Mouse (Mus musculus): Measurements from ENCODE around the gene Ptprh. TPM values are rescaled to one million over a fixed set of nuclear protein-coding genes. Genes with fewer than 3 reads are reported as not detected.

The Ptprh gene
- not detected in 2 replicates for polyA plus RNA-seq (2015; fragmentation: Nextera tagmentation; extraction: Ambion mirVana)

- Histone ChIP-seq H3K27ac (replicated peaks) (no peak within 1 kb of the TSS), H3K9me3 (replicated peaks) (no peaks in the 10 kb centered on the region), H3K9ac (no peak within 1 kb of the TSS), H3K4me3 (replicated peaks) (no peak within 1 kb of the TSS), H3K4me1 (no peaks in the 10 kb centered on the region), H3K27me3 (no peaks in the 10 kb centered on the region), H3K4me2 (replicated peaks) (no peak within 1 kb of the TSS), H3K36me3 (no peaks in the 10 kb centered on the region)
- ATAC-seq (ENCODE audit: insufficient number of reproducible peaks, low FRiP score, low TSS enrichment, low read depth): no peak
- WGBS: 76% methylated on average over 6 of the region's 6 CpGs
Observed at GRCm38 (mm10) chr7:4603873-4604272, at the start of gene Ptprh. Gene Ptprh (minus strand): TSS chr7:4604041.

GRCm38 (mm10) chr7:4653351-4653750, 49.5 kb upstream of the Ptprh start:
- Histone ChIP-seq H3K36me3 (peaks cover 9% of the 10 kb centered on the region; the same call in 1 of the 2 replicates), H3K4me1 (peaks cover 33% of the 10 kb centered on the region), H3K9ac (no peak overlapping the region), H3K4me3 (replicated peaks) (no peak overlapping the region), H3K27me3 (no peaks in the 10 kb centered on the region), H3K9me3 (replicated peaks) (no peaks in the 10 kb centered on the region), H3K27ac (replicated peaks) (no peak overlapping the region; the same call in 1 of the 2 replicates), H3K4me2 (replicated peaks) (no peak overlapping the region)
- WGBS: 62% methylated on average over 5 of the region's 5 CpGs
- ATAC-seq (ENCODE audit: insufficient number of reproducible peaks, low FRiP score, low TSS enrichment, low read depth): no peak

- peaks cover 9% of the 10 kb centered on the region; the same call in 1 of the 2 replicates for H3K36me3 ChIP-seq
- ATAC-seq (ENCODE audit: insufficient number of reproducible peaks, low FRiP score, low TSS enrichment, low read depth): no peak
- WGBS: 89% methylated on average over 5 of the region's 5 CpGs
Observed at GRCm38 (mm10) chr7:4652726-4653125, 48.9 kb upstream of the Ptprh start.

GRCm38 (mm10) chr7:4651581-4651980, 47.7 kb upstream of the Ptprh start:
- H3K27me3 ChIP-seq: no peaks in the 10 kb centered on the region
- WGBS: 88% methylated on average over 8 of the region's 8 CpGs
- H3K9me3 ChIP-seq (replicated peaks): no peaks in the 10 kb centered on the region
- no peak overlapping the region for H3K9ac ChIP-seq
- peaks cover 18% of the 10 kb centered on the region; the same call in 1 of the 2 replicates for H3K4me1 ChIP-seq
- H3K4me2 ChIP-seq (replicated peaks): no peak overlapping the region
- no peak for ATAC-seq (ENCODE audit: insufficient number of reproducible peaks, low FRiP score, low TSS enrichment, low read depth)
- H3K27ac ChIP-seq (replicated peaks): no peak overlapping the region
- peaks cover 13% of the 10 kb centered on the region; the same call in 1 of the 2 replicates for H3K36me3 ChIP-seq
- no peak overlapping the region for H3K4me3 ChIP-seq (replicated peaks)

More at GRCm38 (mm10) chr7:4652726-4653125, 48.9 kb upstream of the Ptprh start:
- no peak overlapping the region for H3K9ac ChIP-seq
- no peaks in the 10 kb centered on the region for H3K27me3 ChIP-seq
- H3K27ac ChIP-seq (replicated peaks): no peak overlapping the region
- no peaks in the 10 kb centered on the region for H3K9me3 ChIP-seq (replicated peaks)
- peaks cover 30% of the 10 kb centered on the region for H3K4me1 ChIP-seq
- H3K4me3 ChIP-seq (replicated peaks): no peak overlapping the region
- no peak overlapping the region for H3K4me2 ChIP-seq (replicated peaks)

GRCm38 (mm10) chr7:4647992-4648391, 44.2 kb upstream of the Ptprh start:
- no peak for ATAC-seq (ENCODE audit: insufficient number of reproducible peaks, low FRiP score, low TSS enrichment, low read depth)
- Histone ChIP-seq H3K27ac (replicated peaks) (no peak overlapping the region), H3K4me1 (no peaks in the 10 kb centered on the region; the same call in 1 of the 2 replicates), H3K4me2 (replicated peaks) (no peak overlapping the region), H3K4me3 (replicated peaks) (no peak overlapping the region), H3K9me3 (replicated peaks) (no peaks in the 10 kb centered on the region), H3K9ac (no peak overlapping the region), H3K27me3 (no peaks in the 10 kb centered on the region), H3K36me3 (peaks cover 45% of the 10 kb centered on the region)
- 85% methylated on average over 2 of the region's 2 CpGs for WGBS

- Histone ChIP-seq H3K27me3 (no peaks in the 10 kb centered on the region), H3K27ac (replicated peaks) (no peak overlapping the region), H3K9me3 (replicated peaks) (no peaks in the 10 kb centered on the region), H3K4me2 (replicated peaks) (no peak overlapping the region), H3K36me3 (peaks cover 52% of the 10 kb centered on the region), H3K4me1 (no peaks in the 10 kb centered on the region; the same call in 1 of the 2 replicates), H3K9ac (no peak overlapping the region), H3K4me3 (replicated peaks) (no peak overlapping the region)
- 70% methylated on average over 6 of the region's 6 CpGs for WGBS
- no peak for ATAC-seq (ENCODE audit: insufficient number of reproducible peaks, low FRiP score, low TSS enrichment, low read depth)
Observed at GRCm38 (mm10) chr7:4647291-4647690, 43.5 kb upstream of the Ptprh start.

- Histone ChIP-seq H3K27me3 (no peaks in the 10 kb centered on the region), H3K9me3 (replicated peaks) (no peaks in the 10 kb centered on the region), H3K9ac (no peak overlapping the region), H3K4me1 (no peaks in the 10 kb centered on the region; the same call in 1 of the 2 replicates), H3K27ac (replicated peaks) (no peak overlapping the region), H3K4me3 (replicated peaks) (no peak overlapping the region), H3K36me3 (peaks cover 54% of the 10 kb centered on the region), H3K4me2 (replicated peaks) (no peak overlapping the region)
- ATAC-seq (ENCODE audit: insufficient number of reproducible peaks, low FRiP score, low TSS enrichment, low read depth): peak; percentile 7; the same call in 1 of the 2 replicates
- 91% methylated on average over 3 of the region's 3 CpGs for WGBS
Observed at GRCm38 (mm10) chr7:4646806-4647205, 43.0 kb upstream of the Ptprh start.

- WGBS: 93% methylated on average over 6 of the region's 6 CpGs
- no peaks in the 10 kb centered on the region for H3K27me3 ChIP-seq
- no peak overlapping the region for H3K4me3 ChIP-seq (replicated peaks)
- no peaks in the 10 kb centered on the region; the same call in 1 of the 2 replicates for H3K4me1 ChIP-seq
- H3K9ac ChIP-seq: no peak overlapping the region
- H3K4me2 ChIP-seq (replicated peaks): no peak overlapping the region
- H3K9me3 ChIP-seq (replicated peaks): no peaks in the 10 kb centered on the region
- no peak for ATAC-seq (ENCODE audit: insufficient number of reproducible peaks, low FRiP score, low TSS enrichment, low read depth)
- H3K36me3 ChIP-seq: peaks cover 79% of the 10 kb centered on the region
- no peak overlapping the region for H3K27ac ChIP-seq (replicated peaks)
Observed at GRCm38 (mm10) chr7:4643225-4643624, 39.4 kb upstream of the Ptprh start.

GRCm38 (mm10) chr7:4641956-4642355, 38.1 kb upstream of the Ptprh start:
- no peak overlapping the region for H3K27ac ChIP-seq (replicated peaks)
- no peak overlapping the region for H3K9ac ChIP-seq
- peaks cover 82% of the 10 kb centered on the region for H3K36me3 ChIP-seq
- no peaks in the 10 kb centered on the region for H3K4me1 ChIP-seq
- 81% methylated on average over 7 of the region's 7 CpGs for WGBS
- no peaks in the 10 kb centered on the region for H3K9me3 ChIP-seq (replicated peaks)
- no peak overlapping the region for H3K4me2 ChIP-seq (replicated peaks)
- no peak overlapping the region for H3K4me3 ChIP-seq (replicated peaks)
- no peak for ATAC-seq (ENCODE audit: insufficient number of reproducible peaks, low FRiP score, low TSS enrichment, low read depth)
- H3K27me3 ChIP-seq: no peaks in the 10 kb centered on the region

GRCm38 (mm10) chr7:4641155-4641554, 37.3 kb upstream of the Ptprh start:
- H3K4me2 ChIP-seq (replicated peaks): no peak overlapping the region
- WGBS: 79% methylated on average over 11 of the region's 11 CpGs
- H3K4me3 ChIP-seq (replicated peaks): no peak overlapping the region
- H3K9ac ChIP-seq: no peak overlapping the region
- H3K27me3 ChIP-seq: no peaks in the 10 kb centered on the region
- H3K9me3 ChIP-seq (replicated peaks): no peaks in the 10 kb centered on the region
- ATAC-seq (ENCODE audit: insufficient number of reproducible peaks, low FRiP score, low TSS enrichment, low read depth): no peak
- no peaks in the 10 kb centered on the region for H3K4me1 ChIP-seq
- H3K27ac ChIP-seq (replicated peaks): no peak overlapping the region
- peaks cover 82% of the 10 kb centered on the region for H3K36me3 ChIP-seq

- 77% methylated on average over 4 of the region's 4 CpGs for WGBS
Observed at GRCm38 (mm10) chr7:4636179-4636578, 32.3 kb upstream of the Ptprh start.

GRCm38 (mm10) chr7:4631031-4631430, 27.2 kb upstream of the Ptprh start, which contains the start of gene Tmem86b:
Gene Tmem86b (minus strand): TSS chr7:4631422.
- H3K9me3 ChIP-seq (replicated peaks): no peaks in the 10 kb centered on the region
- no peak within 1 kb of the TSS for H3K9ac ChIP-seq
- H3K36me3 ChIP-seq: peaks cover 66% of the 10 kb centered on the region
- no peak within 1 kb of the TSS for H3K4me2 ChIP-seq (replicated peaks)
- 93% methylated on average over 4 of the region's 4 CpGs for WGBS
- H3K27ac ChIP-seq (replicated peaks): no peak within 1 kb of the TSS
- no peak for ATAC-seq (ENCODE audit: insufficient number of reproducible peaks, low FRiP score, low TSS enrichment, low read depth)
- no peaks in the 10 kb centered on the region for H3K27me3 ChIP-seq
- no peaks in the 10 kb centered on the region for H3K4me1 ChIP-seq
- no peak within 1 kb of the TSS for H3K4me3 ChIP-seq (replicated peaks)

More at GRCm38 (mm10) chr7:4636179-4636578, 32.3 kb upstream of the Ptprh start:
- Histone ChIP-seq H3K36me3 (peaks cover 76% of the 10 kb centered on the region), H3K9me3 (replicated peaks) (no peaks in the 10 kb centered on the region), H3K4me2 (replicated peaks) (no peak overlapping the region), H3K27ac (replicated peaks) (no peak overlapping the region), H3K27me3 (no peaks in the 10 kb centered on the region), H3K9ac (no peak overlapping the region), H3K4me3 (replicated peaks) (no peak overlapping the region), H3K4me1 (no peaks in the 10 kb centered on the region)
- ATAC-seq (ENCODE audit: insufficient number of reproducible peaks, low FRiP score, low TSS enrichment, low read depth): no peak
